Mouse (Mus musculus) limb, embryonic 11.5 days (tissue): ENCODE data around the gene Atxn1. TPM values are rescaled to one million over a fixed set of nuclear protein-coding genes. Genes with fewer than 3 reads are reported as not detected.
A peak's percentile ranks its signal among the peaks of the same experiment; 100 is the strongest.

Source experiments
- ATAC-seq: fragments of 200-750 bp; cut with Nextera tagmentation; 2 replicates; pipeline ENCODE4 v1.8.0; 2017; ENCODE audit warnings: low read depth; ENCODE audit not compliant: insufficient number of reproducible peaks, low FRiP score, low TSS enrichment
- DNase-seq: peaks from one replicate; pipeline ENCODE4 v3.0.0-alpha.2; 2015; ENCODE audit warnings: low spot score
- H3K27ac ChIP-seq: fragments of 300-500 bp; sonication (generic); replicated peaks from 2 replicates; pipeline ENCODE4 v1.5.1; 2014; ENCODE audit warnings: low read depth, mild to moderate bottlenecking, low read length
- H3K27me3 ChIP-seq: fragments of 300-500 bp; sonication (generic); 2 replicates; pipeline ENCODE4 v1.6.1; 2014; ENCODE audit warnings: mild to moderate bottlenecking, low read length, mixed read lengths; ENCODE audit not compliant: control insufficient read depth, insufficient read depth
- H3K36me3 ChIP-seq: fragments of 300-500 bp; sonication (generic); 2 replicates; pipeline ENCODE4 v1.6.1; 2014; ENCODE audit warnings: mild to moderate bottlenecking, low read length, moderate library complexity, mixed read lengths; ENCODE audit not compliant: control insufficient read depth, insufficient read depth
- H3K4me1 ChIP-seq: fragments of 300-500 bp; sonication (generic); 2 replicates; pipeline ENCODE4 v1.6.1; 2014; ENCODE audit warnings: low read length, mixed read lengths; ENCODE audit not compliant: control insufficient read depth, insufficient read depth
- H3K4me2 ChIP-seq: fragments of 300-500 bp; sonication (generic); 2 replicates; pipeline ENCODE4 v1.6.1; 2014; ENCODE audit warnings: low read depth, mild to moderate bottlenecking, moderate library complexity; ENCODE audit not compliant: severe bottlenecking
- H3K4me3 ChIP-seq: fragments of 300-500 bp; sonication (generic); 2 replicates; pipeline ENCODE4 v1.5.1; 2014; ENCODE audit warnings: low read depth, low read length
- H3K9ac ChIP-seq: fragments of 300-500 bp; sonication (generic); 2 replicates; pipeline ENCODE4 v1.6.1; 2014; ENCODE audit warnings: mild to moderate bottlenecking, low read length
- H3K9me3 ChIP-seq: fragments of 300-500 bp; sonication (generic); 2 replicates; pipeline ENCODE4 v1.6.1; 2016; ENCODE audit warnings: low read length; ENCODE audit not compliant: control insufficient read depth
- WGBS: fragments of 180-500 bp; shearing (Covaris S2); extraction: QIAGEN DNeasy Blood & Tissue Kit; methylation state at CpG from one replicate; pipeline ENCODE4 v1.1.7; 2014; 5-methylcytosine and 5-hydroxymethylcytosine counted together
- polyA plus RNA-seq: library from polyadenylated mRNA; unstranded; fragments of >200 nt; fragmentation: Nextera tagmentation; extraction: Ambion mirVana; gene quantifications from 2 replicates; pipeline ENCODE4 v1.2.1, GENCODE M21; 2014

Atxn1 gene
- polyA plus RNA-seq, 1 experiment from 2014 or later: 1.5 TPM

- no peaks in the 10 kb centered on the region for H3K36me3 ChIP-seq
- no peak overlapping the region for H3K9ac ChIP-seq
- 93% methylated on average over 1 of the region's 1 CpGs for WGBS
- H3K4me1 ChIP-seq: 0 out of 2 replicates have a peak, but pooled peaks cover 2% of the 10 kb centered on the region
- no peak overlapping the region for H3K4me2 ChIP-seq
- no peak for ATAC-seq
- no peak overlapping the region for H3K27ac ChIP-seq
- no peaks in the 10 kb centered on the region for H3K9me3 ChIP-seq
- no peak overlapping the region for H3K4me3 ChIP-seq
- H3K27me3 ChIP-seq: no peaks in the 10 kb centered on the region
- no peak for DNase-seq
Measured at GRCm38 (mm10) chr13:45754483-45754882, 210.3 kb downstream of the Atxn1 start.

- Histone ChIP-seq H3K9me3 (no peaks in the 10 kb centered on the region), H3K27me3 (no peaks in the 10 kb centered on the region), H3K4me3 (no peak overlapping the region), H3K9ac (no peak overlapping the region), H3K36me3 (no peaks in the 10 kb centered on the region), H3K27ac (no peak overlapping the region), H3K4me1 (0 out of 2 replicates have a peak, but pooled peaks cover 4% of the 10 kb centered on the region), H3K4me2 (no peak overlapping the region)
- WGBS: 78% methylated on average over 5 of the region's 5 CpGs
- ATAC-seq (no peak), DNase-seq (no peak)
Measured at GRCm38 (mm10) chr13:45752498-45752897, 212.3 kb downstream of the Atxn1 start.

- ATAC-seq: no peak
- DNase-seq: no peak
- H3K9ac ChIP-seq: no peak overlapping the region
- 78% methylated on average over 2 of the region's 2 CpGs for WGBS
- H3K9me3 ChIP-seq: no peaks in the 10 kb centered on the region
- H3K4me2 ChIP-seq: no peak overlapping the region
- no peaks in the 10 kb centered on the region for H3K36me3 ChIP-seq
- H3K27me3 ChIP-seq: no peaks in the 10 kb centered on the region
- H3K27ac ChIP-seq: no peak overlapping the region
- 0 out of 2 replicates have a peak, but pooled peaks cover 4% of the 10 kb centered on the region for H3K4me1 ChIP-seq
- no peak overlapping the region for H3K4me3 ChIP-seq
Measured at GRCm38 (mm10) chr13:45751231-45751630, 213.6 kb downstream of the Atxn1 start.

GRCm38 (mm10) chr13:45750627-45751026 lies 214.2 kb downstream of the Atxn1 start:
- H3K9me3 ChIP-seq: no peaks in the 10 kb centered on the region
- no peaks in the 10 kb centered on the region for H3K27me3 ChIP-seq
- no peaks in the 10 kb centered on the region for H3K36me3 ChIP-seq
- H3K4me2 ChIP-seq: no peak overlapping the region
- H3K9ac ChIP-seq: no peak overlapping the region
- WGBS: 83% methylated on average over 6 of the region's 6 CpGs
- no peak overlapping the region for H3K4me3 ChIP-seq
- no peak overlapping the region for H3K27ac ChIP-seq
- H3K4me1 ChIP-seq: 0 out of 2 replicates have a peak, but pooled peaks cover 4% of the 10 kb centered on the region
- DNase-seq: no peak
- no peak for ATAC-seq

GRCm38 (mm10) chr13:45749937-45750336 lies 214.9 kb downstream of the Atxn1 start:
- ATAC-seq (no peak), DNase-seq (no peak)
- Histone ChIP-seq H3K9ac (no peak overlapping the region), H3K36me3 (no peaks in the 10 kb centered on the region), H3K27ac (no peak overlapping the region), H3K4me1 (0 out of 2 replicates have a peak, but pooled peaks cover 4% of the 10 kb centered on the region), H3K27me3 (no peaks in the 10 kb centered on the region), H3K9me3 (no peaks in the 10 kb centered on the region), H3K4me3 (no peak overlapping the region), H3K4me2 (no peak overlapping the region)
- WGBS: 73% methylated on average over 1 of the region's 1 CpGs

- DNase-seq (peak; percentile 29), ATAC-seq (no peak)
- H3K9ac ChIP-seq: no peak overlapping the region
- WGBS: 50% methylated on average over 8 of the region's 8 CpGs
- H3K36me3 ChIP-seq: no peaks in the 10 kb centered on the region
- no peak overlapping the region for H3K4me2 ChIP-seq
- no peak overlapping the region for H3K27ac ChIP-seq
- H3K4me3 ChIP-seq: no peak overlapping the region
- H3K9me3 ChIP-seq: no peaks in the 10 kb centered on the region
- H3K4me1 ChIP-seq: 0 out of 2 replicates have a peak, but pooled peaks cover 4% of the 10 kb centered on the region
- H3K27me3 ChIP-seq: no peaks in the 10 kb centered on the region
Measured at GRCm38 (mm10) chr13:45749222-45749621, 215.6 kb downstream of the Atxn1 start.

GRCm38 (mm10) chr13:45748691-45749090 lies 216.1 kb downstream of the Atxn1 start:
- ATAC-seq (no peak), DNase-seq (no peak)
- WGBS: 68% methylated on average over 4 of the region's 4 CpGs
- Histone ChIP-seq H3K4me2 (no peak overlapping the region), H3K9ac (no peak overlapping the region), H3K27ac (no peak overlapping the region), H3K4me1 (0 out of 2 replicates have a peak, but pooled peaks cover 4% of the 10 kb centered on the region), H3K36me3 (no peaks in the 10 kb centered on the region), H3K27me3 (no peaks in the 10 kb centered on the region), H3K4me3 (no peak overlapping the region), H3K9me3 (no peaks in the 10 kb centered on the region)

- DNase-seq (no peak), ATAC-seq (no peak)
- Histone ChIP-seq H3K4me2 (no peak overlapping the region), H3K4me3 (no peak overlapping the region), H3K27ac (no peak overlapping the region), H3K9me3 (no peaks in the 10 kb centered on the region), H3K27me3 (no peaks in the 10 kb centered on the region), H3K4me1 (0 out of 2 replicates have a peak, but pooled peaks cover 4% of the 10 kb centered on the region), H3K36me3 (no peaks in the 10 kb centered on the region), H3K9ac (no peak overlapping the region)
- WGBS: 67% methylated on average over 12 of the region's 12 CpGs
Measured at GRCm38 (mm10) chr13:45745851-45746773, 218.7 kb downstream of the Atxn1 start.
